Mouse (Mus musculus): ENCODE results near the gene Slc6a9.

The Slc6a9 gene

DNA sequence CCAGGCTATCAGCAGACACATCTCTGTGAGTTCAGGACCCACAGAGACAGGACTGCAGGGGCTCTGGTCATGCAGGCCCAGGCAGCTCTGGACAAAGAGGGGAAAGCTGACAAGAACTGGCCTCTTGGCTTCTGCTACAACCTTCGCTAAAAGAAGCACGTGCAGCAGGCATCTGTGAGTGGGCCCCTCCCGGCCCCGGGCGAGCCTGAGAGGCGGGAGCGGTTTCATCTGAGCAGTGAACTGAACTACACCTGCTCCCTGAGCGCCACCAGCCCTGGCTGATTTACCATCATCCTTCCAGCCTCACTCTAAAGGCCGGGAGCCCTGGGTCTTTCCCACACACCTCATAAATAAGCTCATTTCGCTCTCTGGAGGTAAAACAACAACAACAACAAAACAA lies 44.0 kb downstream of the Slc6a9 start:
- DNase-seq (ENCODE audit: low spot score in 2 of 2) = no peak

DNA sequence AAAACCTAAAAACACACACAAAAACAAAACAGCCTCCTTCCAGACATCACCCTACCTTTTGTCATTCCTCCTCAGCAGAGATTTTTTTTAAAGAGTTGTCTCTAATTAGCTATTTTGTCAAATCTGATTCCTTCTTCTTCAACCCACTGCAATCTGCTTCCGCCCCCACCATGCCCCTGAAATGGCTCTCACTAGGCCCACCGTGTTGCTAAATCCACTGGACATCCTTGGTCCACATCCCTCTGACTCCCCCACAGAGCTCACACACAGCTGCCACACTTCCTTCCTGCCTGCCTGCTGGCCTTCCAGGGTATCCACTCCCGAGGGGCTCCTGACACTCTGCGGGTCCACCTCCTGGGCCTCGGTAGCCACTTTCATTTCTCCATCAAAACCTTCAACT lies 44.4 kb downstream of the Slc6a9 start:
- no peak for DNase-seq (ENCODE audit: low spot score in 2 of 2)

DNA sequence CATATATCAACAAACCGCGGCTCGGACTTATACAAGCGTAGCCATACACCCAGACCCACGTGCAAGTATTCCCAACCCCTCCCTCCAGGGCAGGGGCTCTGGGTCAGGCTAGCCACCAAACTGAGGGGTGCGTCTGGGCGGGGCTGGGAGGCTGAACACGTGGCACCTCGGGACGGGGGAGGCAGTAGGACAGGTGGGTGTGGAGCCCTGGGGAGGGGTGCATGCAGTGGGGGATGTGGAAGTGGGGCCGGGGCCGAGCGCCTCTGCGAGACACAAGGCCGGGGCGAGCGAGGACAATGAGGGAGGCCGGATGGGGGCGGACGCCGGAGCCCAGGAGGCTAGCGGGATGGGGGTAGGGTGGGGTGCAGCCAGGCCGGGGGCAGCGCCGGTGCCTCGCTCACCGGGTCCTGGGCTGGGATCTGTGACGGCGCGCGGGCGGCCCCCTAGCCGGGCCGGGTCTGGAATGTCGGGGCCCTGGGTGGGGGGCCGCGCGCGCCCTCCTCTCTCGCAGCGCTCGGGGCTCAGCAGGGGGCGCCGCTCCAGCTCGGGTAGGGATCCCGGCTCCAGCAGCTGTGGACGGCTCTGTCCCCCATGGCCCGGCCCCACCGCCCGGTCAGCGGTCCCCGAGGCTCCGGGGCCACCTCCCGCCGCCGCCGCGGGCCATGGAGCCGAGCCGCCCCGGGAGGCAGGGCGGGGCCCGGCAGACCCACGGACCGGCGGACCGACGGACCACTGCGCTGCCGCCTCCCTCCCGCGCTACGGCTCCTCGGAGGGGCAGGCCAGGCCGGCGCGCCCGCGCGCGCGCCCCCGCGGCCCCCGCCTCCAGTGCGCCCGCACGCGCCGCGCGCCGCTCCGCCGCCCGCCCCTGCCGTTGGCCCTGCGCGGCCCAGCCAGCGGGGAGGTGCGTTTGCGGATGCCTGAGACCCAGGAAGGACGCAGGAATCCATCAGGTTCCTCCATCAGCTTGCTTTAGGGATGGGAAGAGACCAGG lies 48.7 kb downstream of the Slc6a9 start, which contains the start of gene B4galt2:
TSS of gene B4galt2 (minus strand) at position 787 of the 991 bp plus-strand sequence.
- peak; percentile 45 to 46 for DNase-seq (ENCODE audit: low spot score in 2 of 2)

DNA sequence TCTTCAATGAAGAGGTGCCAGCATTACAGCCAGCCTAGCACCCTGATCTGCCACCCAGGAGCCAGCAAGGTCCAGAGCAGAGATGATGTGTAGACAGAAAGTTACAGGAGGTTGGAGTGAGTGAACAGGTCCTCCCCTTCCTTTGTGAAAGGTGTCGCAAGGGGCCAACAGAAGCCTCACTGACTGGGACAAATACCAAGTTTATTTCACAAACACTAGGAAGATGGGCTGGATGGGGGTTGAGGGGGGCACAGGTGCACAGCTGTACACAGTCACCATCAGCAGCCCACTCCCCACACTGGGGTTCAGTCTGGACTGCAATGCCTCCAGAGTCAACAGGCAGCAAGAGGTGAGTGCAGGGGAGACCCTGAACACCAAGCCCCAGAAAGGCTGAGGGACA lies 49.8 kb downstream of the Slc6a9 start:
- no peak for DNase-seq (ENCODE audit: low spot score in 2 of 2)

DNA sequence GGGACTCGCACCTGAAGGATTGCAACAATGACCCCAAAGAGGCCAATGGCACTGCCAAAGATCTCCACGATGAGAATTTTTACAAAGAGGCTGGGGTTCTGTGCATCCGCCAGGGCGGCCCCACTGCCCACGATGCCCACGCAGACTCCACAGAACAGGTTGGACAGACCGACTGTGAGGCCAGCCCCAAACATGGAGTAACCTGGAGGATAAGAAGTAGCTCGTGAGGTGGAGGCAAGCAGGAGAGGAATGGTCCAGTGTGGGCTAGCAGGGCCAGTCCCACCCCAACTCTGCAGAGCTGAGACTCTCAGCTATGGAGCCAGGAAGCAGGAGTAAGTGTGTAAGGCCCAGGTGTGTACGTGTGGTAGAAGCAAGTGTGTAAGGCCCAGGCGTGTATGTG lies 50.8 kb downstream of the Slc6a9 start:
- DNase-seq (ENCODE audit: low spot score in 2 of 2) = no peak

DNA sequence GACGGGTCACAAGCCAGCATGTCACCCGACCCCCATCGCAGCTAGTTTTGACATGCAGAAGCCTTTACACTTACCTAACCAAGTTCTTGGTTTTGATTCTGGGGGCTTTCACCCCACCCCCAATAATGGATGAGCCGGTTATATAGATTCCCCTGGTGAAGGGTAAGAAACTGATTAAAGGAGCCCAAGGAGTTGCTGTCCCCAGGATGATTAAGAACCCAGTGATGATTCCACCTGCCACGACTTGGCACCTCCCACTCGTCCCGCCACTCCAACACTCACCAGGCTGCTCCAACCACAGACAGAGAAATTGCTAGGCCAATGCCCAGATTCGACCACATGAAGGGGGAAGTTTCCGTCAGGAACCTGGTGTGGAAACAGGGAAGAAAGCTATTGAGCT lies 51.7 kb downstream of the Slc6a9 start:
- no peak for DNase-seq (ENCODE audit: low spot score in 2 of 2)

DNA sequence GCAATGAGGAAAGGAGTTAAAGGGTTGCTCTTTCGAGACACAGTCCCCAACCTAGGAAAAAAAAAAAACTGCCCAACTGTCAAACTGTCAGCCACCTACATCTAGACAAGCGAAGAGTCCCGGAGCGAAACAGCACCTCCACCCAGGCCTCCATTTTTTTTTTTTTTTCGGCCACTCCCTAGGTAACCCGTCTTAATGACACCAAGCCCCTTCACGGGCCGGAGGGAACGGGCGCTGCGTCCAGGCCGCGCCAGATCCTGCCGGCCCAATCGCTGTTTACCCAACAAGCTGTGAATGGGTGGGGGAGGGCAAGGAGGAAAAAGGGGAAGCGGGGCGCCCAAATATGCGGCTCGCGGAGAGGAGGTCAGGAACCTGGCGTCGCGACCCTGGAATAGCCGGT lies 52.3 kb downstream of the Slc6a9 start:
- no peak for DNase-seq (ENCODE audit: low spot score in 2 of 2)

DNA sequence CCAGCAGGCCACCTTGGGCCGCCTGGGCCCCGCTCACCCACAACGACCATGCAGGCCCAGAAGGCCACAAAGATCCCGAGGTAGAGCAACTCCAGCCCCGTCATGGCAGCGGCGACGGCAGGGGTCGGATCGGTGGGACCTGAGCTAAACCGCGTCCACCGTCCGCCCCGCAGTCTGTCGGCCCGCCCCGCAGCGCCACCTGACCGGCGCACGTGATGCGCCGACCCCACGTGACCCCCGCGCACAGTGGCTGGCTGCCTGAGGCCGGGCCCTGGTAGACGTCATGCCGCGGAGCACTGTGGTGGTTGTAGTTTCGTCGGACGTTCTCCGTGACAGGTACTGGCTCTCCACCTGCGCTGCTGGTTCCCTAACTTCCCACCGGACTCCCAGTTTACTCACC lies 52.8 kb downstream of the Slc6a9 start, which contains the start of gene Atp6v0b:
TSS of gene Atp6v0b (minus strand) at position 201 of the 400 bp plus-strand sequence.
- peak; percentile 92 to 93 for DNase-seq (ENCODE audit: low spot score in 2 of 2)

DNA sequence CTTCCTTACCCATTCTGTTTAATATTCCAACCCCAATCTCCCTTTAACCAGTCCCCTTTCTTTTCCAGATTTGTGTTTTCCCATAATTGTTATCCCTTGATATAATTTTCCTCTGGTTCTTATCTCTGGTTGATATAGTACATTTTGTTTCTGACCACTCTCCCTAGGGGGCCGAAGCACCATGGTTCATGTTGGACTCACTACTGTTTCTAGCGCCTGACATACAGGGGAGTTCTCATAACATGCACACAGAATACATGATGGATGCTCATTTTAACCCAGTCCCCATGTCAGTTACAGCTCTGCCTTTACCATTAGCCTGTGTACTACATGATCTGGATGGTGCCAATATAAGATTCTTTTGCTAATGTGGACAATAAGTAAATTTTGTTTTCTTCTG lies 53.6 kb downstream of the Slc6a9 start:
- DNase-seq (ENCODE audit: low spot score in 2 of 2) = no peak

DNA sequence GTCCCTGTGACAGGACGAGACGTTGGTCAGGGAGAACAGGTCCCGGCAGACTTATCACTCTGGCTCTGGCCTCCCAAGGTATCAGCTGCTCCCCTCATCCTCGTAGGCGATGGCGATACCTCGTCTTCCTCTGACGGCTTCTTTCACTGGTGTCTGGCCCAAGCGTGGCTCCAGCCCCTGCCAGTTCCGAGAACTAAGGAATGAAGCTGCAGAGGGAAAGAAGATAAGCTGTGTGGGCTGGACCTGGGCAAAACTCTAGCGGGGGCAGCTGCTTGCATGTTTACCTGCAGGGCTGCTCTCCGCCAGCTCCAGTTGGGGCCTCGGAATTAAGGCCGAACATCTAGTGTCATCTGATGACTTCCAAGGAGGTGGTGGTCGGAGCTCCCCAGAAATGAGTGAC lies 55.2 kb downstream of the Slc6a9 start:
- no peak for DNase-seq (ENCODE audit: low spot score in 2 of 2)

DNA sequence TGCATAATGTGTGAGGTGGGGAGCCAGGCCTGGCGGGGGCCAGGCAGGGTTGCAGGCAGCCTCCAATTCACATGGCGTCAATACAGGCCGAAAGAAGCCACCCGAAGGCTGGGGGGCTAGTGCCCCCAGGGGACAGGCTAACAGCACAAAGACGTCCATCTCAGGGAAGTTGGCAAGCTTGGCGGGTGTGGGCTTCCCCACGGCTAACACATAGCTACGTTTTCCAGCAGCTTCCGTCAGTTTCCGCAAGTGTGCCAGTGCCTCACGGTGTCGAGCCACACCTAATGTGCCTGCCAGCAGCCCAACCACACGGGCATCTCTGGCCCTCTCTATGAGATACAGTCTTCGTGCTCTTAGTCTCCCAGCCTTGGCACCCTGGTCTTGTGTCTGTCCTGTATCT lies 55.7 kb downstream of the Slc6a9 start:
- no peak for DNase-seq (ENCODE audit: low spot score in 2 of 2)

DNA sequence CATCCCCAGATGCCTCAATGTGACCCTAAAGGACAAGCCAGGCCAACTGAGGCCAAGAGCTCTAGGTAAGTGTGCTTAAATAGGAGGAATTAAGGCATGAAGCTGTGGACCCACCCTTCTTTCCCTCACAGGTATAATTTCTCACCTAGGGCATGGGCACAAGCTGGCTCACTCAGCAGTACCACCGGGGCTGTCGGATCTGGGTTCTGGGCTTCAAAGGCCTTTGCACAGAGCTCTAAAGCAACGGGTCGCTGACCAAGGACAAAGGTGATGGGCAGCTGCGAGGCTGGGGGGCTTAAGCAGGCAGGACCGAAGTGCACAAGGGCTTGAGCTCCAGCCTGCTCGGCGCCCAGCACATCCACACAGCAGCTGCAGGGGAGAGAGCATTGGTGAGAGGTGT lies 56.4 kb downstream of the Slc6a9 start:
- DNase-seq (ENCODE audit: low spot score in 2 of 2) = no peak

DNA sequence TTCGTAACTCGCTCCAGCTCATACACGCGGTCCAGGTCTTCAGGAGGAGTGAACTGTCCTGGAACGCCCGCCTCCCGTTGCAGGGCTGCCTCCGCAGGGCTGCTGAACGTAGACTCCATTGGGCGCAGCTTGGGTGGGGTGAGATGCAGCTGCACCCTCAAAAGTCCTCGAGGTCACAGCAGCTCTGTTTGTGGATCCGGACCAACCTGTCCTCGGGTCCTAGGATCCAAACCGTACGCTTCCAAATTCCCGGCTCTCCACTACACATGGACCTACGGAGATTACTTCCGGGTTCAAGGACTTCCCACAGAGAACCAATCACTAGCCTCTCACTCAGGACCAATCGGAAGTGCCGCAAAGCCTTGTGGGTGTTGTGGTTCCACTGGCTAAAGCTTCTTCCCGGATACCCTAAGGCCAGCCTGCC lies 57.4 kb downstream of the Slc6a9 start, which contains the start of gene Dph2:
TSS of gene Dph2 (minus strand) at position 295 of the 424 bp plus-strand sequence.
- peak; percentile 51 to 68 for DNase-seq (ENCODE audit: low spot score in 2 of 2)

DNA sequence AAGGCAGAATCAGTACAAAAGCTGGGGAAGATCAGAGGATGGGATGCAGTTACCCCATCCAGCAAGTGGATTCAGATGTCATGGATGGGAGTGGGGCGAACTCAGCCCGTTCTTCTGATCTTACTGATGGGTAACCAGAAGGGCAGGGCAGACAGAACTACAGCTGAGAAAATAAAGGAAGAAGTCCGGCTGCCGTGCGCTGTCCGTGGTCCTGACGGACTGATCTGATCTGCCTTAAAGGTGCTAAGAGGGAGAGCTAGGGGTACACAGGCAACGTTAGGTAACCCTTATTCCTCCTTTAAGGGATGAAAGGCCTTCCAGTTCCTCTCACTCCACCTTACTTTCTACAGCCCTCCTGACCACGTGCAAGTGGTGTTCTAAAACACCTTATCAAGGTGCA lies 59.1 kb downstream of the Slc6a9 start:
- no peak for DNase-seq (ENCODE audit: low spot score in 2 of 2)

DNA sequence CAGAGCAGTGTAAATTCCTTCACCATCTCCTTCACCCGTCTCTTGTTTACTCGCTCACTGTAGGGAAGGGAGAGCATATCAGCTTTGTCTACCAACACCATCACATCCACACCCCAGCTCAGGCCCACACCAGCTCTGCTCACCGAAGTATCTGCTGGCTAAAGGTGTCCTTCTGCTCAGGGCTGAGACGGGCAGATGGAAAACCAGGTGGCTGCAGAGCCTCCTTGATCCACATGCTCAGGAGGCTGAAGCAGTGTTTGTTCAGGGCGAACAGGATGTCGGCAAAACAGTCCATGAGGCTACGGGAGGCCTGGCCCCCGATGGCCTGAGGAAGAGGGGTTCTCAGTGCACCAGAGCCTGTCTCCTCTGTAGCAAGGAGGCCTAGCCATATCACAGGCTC lies 60.3 kb downstream of the Slc6a9 start:
- DNase-seq (ENCODE audit: low spot score in 2 of 2) = no peak

DNA sequence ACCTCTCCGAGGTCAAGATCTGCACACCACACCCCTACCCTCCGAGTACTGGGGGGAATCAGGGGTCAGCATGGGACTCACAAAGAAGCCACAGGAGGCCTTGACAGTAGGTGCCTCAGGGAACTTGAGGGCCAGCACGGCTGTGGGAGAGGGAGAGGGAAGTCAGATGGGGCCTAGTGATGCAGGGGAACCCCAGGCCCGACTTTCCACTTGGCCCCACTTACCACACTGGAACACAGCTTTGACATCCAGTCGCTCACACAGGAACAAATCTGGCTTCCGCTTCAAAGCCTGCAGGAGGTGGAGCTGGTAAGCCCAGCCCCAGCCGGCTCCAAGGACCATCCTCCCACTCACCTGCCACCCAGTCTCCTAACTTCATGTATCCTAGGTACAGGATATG lies 61.0 kb downstream of the Slc6a9 start:
- DNase-seq (ENCODE audit: low spot score in 2 of 2) = no peak

DNA sequence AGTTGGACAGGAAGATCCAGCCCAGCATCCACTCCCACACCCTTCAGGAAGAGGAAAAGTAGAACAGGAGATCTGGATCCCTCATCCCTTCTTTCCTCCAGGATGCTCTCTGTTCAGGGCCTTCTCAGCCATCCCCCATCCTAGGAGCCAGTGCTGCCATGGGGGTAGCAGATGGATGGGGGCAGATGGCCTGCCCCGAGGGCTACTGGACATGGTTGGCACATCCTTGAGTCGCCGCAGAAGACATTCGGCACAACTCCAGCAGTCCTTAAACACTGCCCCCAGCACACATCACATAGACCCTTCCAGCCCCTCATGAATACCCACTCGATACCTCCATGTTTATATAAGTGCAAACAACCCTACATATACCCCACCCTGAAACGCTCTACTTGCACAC lies 61.7 kb downstream of the Slc6a9 start:
- DNase-seq (ENCODE audit: low spot score in 2 of 2) = no peak

DNA sequence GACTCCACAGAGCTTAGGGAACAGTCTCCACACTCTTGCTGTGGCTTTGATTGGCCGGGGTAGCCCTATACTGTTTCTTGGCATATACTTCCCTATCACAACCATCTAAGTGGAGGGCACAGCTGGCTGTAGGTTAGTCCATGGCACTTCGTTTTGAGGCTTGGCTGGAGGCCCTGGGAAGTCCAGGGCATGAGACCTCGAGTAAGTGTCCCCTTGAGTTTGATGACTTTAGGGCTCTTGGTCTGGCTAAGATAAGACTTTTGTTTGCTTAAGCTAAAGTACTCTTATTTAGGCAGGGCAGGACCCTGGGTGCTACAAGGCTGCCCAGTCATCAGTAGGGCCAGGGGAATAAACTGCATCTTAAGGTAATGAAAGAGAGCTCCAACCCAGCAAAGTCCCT lies 63.8 kb downstream of the Slc6a9 start:
- no peak for DNase-seq (ENCODE audit: low spot score in 2 of 2)

DNA sequence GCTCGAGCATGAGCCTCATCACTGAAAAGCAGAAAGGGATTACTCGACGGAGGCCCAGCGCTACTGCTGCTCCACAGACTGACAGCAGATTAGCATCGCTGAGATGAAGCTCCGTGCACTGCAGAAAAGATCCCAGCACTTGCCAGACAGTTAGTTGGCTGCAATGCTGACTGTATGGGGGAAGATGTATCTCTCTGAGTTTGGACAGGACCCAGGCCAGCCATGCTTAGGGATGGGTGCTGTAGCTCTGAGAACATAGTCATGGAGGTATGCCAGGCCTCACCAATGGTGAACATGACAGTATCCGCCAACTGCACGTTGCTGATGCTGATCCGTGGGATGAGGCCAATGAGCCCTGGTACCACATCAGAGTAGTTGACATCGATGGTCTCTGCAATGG lies 69.8 kb downstream of the Slc6a9 start:
- no peak for DNase-seq (ENCODE audit: low spot score in 2 of 2)

DNA sequence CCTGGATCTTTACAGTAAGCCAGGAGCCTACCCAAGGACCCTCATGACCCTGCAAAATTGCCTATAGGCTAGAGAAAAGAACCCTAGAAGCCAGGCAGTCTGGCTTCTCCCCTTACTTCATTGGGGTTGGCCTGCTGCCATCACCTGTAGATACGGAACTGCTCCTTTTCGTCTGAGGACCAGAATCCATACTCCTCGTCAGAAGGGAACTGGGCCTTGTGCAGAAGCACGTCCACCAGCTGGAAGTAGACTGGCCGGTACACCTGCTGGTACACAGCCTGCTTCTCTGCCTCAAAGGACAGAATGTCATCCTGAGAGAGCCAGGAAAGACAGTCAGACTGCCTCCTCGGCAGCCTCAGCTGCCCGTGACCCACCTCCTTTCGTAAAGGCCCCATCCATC lies 70.5 kb downstream of the Slc6a9 start:
- no peak for DNase-seq (ENCODE audit: low spot score in 2 of 2)

DNA sequence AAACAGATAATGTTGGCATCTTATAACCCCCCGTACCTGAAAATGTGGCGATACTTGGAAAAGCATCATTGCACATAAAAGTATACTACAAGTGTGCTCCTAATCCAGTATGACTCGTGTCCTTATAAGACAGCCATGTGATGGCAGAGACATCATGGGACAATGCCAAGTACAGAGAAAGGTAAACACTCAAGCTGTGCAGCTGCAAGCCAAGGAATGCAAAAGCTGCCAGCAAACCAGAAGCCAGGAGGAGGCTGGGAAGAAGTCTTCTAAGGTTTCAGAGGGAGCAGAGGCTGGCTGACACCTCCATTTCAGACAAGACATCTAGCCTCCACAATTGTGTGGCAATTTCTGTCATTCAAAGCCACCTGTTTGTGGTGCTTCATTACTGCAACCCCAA lies 71.9 kb downstream of the Slc6a9 start:
- DNase-seq (ENCODE audit: low spot score in 2 of 2) = no peak

DNA sequence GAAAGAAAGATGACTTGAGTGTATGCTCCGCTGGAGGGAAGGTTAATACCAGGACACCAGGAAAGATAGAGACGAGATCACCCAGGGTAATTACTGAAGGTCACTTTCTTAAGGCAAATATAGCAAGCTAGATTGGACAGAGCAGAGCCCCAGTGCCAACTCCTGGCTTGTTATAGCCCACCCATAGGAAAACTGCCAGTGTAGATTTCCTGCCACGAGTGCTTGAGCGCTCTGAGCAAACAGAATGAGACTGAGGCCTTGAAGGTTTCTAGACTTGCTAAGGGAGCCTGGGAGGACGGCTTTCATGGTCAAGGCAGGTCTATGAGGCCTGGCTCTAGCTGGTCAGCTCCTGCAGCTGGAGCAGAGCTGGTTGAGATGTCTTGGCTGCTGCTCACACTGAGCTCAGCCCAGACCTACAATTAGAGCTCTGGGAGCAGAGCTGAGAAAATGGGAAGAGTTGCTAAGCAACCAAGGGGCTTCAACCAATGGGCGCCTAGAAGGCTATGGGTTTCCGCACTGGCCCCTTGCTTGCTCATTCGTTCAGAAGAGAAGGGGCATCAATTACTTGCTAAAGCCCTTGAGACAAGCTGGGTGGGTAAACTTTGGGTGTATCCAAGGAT lies 74.6 kb downstream of the Slc6a9 start:
- DNase-seq (ENCODE audit: low spot score in 2 of 2) = no peak

DNA sequence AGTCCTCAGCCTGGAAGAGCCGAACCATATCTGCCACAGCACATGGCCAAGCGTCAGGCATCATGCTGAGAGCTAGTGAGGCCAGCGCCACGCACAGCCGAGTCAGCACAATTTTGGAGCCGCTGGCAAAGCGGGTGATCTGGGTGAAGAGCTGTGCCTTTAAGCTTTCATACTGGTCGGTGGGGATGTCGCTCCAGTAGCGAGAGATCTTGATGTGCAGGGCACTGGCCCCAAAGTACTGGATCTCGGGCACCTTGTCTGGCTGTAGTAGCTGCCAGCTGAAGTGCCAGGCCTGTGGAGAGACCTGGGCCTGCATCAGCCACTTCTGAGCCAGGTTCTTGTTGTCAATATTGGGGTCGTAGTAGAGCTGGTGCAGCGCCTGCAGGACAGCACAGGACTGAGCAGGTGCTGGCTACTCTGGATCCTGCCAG lies 77.8 kb downstream of the Slc6a9 start:
- DNase-seq (ENCODE audit: low spot score in 2 of 2) = no peak
